Mouse (Mus musculus): ENCODE measurements around the gene Mef2d.

DNA sequence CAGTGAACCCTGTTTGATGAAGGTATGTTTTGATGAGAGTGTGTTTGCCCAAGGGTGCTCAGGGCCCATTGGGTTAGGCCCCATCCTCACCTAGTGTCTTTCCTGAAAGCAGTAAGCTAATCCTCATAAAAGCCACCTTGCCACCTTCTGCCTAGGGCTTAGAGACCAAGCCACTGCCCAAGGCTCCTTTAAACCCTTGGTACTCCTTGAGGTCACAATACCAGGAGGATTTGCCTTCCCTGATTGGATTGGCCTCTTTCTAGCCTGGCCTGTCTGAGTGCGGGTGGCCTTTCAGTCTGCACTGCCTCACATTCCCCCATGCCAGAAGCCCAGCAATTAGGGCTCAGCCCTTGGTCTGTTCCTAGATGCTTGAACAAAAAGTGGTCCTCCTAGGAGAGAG lies 5.7 kb downstream of the Mef2d start:
- no peak for TF ChIP-seq CTCF (IDR thresholded peaks at IDR 0.05; ENCODE audit: borderline replicate concordance, control insufficient read depth, extremely low read depth, insufficient read depth, low read length, poor library complexity)
- no peak for TF ChIP-seq POLR2A (IDR thresholded peaks at IDR 0.05; ENCODE audit: control insufficient read depth, extremely low read depth, insufficient read depth, low read length, poor library complexity)

Measured in thymus, adult 2 months (tissue).